Mouse (Mus musculus) layer of hippocampus, adult 9-10 months (tissue): ENCODE data around the gene Serpina3f.
"Not testable (repeated sequence)": the region's sequence is repeated elsewhere in the genome, so short reads cannot be mapped to it uniquely, and the experiment has no call there.

Source experiments
- DNase-seq: peaks from one replicate; pipeline ENCODE4 v3.0.0; 2022; ENCODE audit warnings: low spot score

Serpina3f gene

DNA sequence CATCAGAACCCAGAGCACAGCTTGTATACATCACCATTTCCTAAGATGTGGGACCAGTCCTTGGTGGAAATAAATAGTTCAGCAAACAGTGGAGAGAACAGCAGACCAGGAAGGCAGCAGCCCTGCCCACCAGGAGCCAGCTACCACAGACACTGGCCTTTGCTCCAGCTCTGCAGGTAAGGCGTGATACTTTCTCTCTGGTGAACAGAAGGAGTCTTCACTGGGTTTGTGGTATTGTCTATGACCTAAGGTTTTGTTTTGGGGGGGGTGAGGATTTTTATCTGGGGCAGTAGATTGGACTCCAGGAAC is at the start of gene Serpina3f:
Gene Serpina3f, plus strand, starts transcription at position 100 of the 309 bp plus-strand sequence.
- no peak for DNase-seq

GRCm38 (mm10) chr12:104174747-104175146 is 39.6 kb upstream of the Serpina3f start:
- no peak for DNase-seq

- no peak for DNase-seq
Observed at GRCm38 (mm10) chr12:104175636-104176035, 38.7 kb upstream of the Serpina3f start.

- DNase-seq = no peak
Observed at GRCm38 (mm10) chr12:104178577-104178976, 35.8 kb upstream of the Serpina3f start.

DNA sequence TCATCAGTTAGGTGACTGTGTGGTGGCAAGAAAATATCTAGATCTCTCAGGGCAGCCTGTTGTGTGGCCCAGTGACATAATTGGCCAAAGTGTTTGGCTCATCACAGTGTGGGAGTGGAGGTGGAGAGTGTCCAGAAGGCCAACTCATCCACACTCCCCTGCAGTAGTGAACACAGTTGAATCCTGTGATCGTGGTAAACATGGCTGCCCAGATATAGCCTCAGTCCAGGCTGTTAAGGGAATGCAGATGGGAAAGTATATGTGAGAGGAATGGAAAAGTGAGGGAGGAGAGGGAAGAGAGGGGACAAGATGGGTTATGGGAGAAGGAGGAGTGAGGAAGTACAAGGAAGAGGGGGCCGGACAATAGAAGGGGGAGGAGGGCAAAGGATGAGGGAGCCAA is 35.4 kb upstream of the Serpina3f start:
- DNase-seq = no peak

- DNase-seq = no peak
Observed at GRCm38 (mm10) chr12:104185046-104185445, 29.3 kb upstream of the Serpina3f start.

GRCm38 (mm10) chr12:104186041-104186581 is 28.2 kb upstream of the Serpina3f start:
- DNase-seq = no peak

DNA sequence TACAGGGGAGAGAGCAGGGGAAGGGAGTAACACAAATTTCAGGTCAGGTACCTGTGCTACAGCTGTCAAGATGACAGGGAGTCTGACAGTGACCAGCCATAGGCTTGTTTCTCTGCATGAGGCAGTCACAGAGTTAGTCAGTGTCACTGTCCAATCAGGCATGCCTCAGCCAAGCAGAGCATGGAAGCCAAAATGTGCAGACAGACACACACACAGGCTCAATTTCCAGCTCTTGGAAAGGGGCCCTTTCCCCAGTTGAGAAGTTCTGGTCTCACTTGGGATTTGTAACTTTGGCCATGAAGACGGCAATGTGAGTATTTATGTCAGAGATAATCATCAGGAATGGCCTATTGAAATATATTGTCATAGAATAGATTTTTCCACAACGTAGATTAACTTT is 25.1 kb upstream of the Serpina3f start:
- no peak for DNase-seq

GRCm38 (mm10) chr12:104190852-104191251 is 23.5 kb upstream of the Serpina3f start:
- DNase-seq = no peak

DNA sequence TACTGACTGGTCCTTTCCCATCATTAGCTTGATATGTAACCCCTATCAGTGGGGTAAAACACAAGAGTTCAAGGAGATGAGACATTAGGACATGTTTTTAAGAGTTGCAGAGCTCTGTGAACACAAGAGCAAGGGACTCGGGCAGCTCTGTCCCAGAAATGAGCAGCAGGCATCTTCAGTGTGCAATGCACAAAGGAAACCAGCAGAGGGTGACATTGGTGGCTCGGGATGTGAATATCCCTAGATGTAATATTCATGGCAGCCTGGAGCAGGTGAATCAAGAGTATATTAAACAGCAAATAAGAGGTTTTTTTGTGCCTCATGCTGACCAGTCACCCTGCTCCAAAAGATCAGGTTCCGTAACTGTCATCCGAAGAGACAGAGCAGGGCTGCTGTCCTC is 5.2 kb upstream of the Serpina3f start:
- no peak for DNase-seq

DNA sequence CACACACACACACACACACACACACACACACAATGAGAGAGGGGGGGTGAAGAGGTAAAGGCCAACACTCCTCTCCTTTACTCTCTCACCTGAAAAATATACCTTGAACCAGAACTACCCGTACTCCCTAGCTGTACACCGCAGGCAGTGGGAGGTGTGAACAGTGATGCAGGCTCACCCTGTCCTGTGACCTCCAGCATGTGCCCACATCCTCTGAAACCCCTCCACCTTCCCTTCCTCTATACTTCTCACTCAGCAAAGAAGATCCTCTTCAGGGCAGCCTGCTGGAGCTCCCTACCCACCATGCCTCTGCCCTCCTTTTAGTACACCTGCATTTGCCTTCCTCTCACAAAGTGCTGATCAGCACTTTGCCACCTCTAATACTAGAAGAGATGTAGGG is 4.5 kb upstream of the Serpina3f start:
- no peak for DNase-seq

- DNase-seq = no peak
Observed at GRCm38 (mm10) chr12:104213689-104214444, 477 bp upstream of the Serpina3f start.

DNA sequence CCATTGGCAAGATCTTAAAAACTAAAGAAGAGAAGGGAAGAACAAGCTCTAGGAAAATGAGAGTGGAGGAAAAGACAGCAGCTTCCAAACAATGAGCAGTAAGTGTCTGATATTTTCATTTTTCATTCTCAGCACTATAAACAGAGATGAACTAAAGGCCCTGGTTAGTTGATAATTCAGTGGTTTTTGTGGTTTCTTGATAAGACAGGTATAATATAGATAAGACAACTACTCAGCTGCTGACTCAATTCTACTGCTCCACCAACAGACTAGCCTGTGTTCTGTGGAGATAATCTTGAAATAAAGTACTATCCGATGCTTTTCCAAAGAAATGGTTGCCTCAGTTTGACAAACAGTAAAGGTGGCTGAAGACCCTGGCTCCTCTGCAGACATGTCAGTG is 905 bp downstream of the Serpina3f start:
- no peak for DNase-seq

GRCm38 (mm10) chr12:104221616-104222015 is 7.3 kb downstream of the Serpina3f start:
- DNase-seq = no peak

DNA sequence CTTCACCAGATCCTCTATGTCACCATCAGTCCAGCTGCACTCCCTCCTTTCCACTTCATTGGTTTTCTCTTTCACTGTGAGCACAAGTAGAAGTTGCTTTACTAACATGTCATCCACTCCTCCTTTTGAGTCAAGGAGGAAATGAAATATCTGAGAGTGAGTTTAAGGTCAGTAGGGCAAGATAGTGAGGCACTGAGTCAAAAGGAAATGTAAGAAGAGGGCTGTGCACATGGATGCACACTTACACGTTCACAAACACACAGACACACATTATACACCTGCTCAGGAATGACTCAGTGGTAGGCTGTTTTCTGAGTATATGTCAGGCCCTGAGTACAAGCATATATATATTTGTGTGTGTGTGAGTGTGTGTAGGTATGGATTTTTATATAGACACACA is 9.3 kb downstream of the Serpina3f start:
- no peak for DNase-seq

DNA sequence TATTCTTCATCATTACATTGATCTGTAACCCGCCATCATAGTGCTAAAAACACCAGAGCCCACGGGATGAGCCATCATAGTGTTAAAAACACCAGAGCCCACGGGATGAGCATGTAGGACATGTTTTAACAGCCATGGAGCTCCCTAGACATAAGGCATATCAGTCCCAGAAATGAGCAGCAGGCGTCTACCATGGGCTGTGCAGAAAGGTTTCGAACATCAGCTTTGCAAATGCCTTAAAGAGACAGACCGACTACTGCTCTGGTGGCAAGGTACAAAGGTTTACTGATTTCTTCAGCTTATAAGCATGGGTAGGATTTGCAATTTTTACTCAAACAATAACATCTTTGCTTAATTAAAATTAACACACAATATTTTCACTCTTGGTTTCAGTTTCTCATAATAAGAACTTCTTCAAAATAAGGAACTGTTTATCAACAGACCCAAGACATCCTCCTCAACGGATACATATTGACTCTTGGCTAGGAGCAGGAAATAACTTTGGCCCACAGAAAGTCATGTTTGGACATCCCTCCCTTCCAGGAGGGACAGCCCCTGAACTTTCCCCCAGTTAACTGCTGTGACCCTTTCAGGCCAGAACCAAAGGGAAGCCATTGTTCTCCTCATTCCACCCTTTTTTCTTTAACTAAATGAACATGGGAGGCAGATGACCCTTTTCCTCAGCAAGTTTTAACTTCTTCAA is 10.4 kb downstream of the Serpina3f start:
- no peak for DNase-seq

GRCm38 (mm10) chr12:104230762-104231161 is 16.4 kb downstream of the Serpina3f start:
- no peak for DNase-seq

GRCm38 (mm10) chr12:104235915-104236314 is 21.6 kb downstream of the Serpina3f start, which contains the start of gene Serpina3g:
Gene Serpina3g (plus strand): TSS chr12:104236245.
- DNase-seq = no peak

DNA sequence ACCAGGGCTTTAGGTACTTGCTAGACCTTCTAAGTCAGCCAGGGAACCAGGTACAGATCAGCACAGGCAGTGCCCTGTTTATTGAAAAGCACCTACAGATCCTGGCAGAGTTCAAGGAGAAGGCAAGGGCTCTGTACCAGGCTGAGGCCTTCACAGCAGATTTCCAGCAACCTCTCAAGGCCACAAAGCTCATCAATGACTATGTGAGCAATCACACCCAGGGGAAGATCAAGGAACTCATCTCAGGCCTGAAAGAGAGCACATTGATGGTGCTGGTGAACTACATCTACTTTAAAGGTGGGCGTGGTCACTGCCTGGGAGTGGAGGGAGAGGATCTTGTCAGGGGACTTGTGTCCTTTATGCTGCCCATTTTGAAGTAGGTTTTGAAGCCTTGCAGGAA is 23.7 kb downstream of the Serpina3f start:
- DNase-seq = not testable (repeated sequence)

- DNase-seq = no peak
Observed at GRCm38 (mm10) chr12:104243307-104243706, 29.0 kb downstream of the Serpina3f start.

DNA sequence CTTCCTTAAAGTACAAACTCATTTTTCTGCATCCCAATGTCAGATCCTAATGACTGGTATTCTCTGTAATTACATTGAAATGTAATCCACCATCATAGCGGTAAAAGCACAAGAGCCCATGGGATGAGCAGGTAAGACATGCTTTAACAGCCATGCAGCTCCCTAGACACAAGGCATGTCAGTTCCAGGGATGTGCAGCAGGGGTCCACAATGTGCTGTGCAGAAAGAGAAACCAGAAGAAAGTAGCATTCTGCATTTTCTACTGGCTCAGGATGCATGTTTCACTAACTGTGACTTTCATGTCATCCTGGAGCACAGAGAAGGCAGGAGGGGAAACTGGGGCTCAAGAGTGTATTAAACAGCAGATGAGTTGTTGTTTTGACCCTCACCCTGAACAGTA is 30.7 kb downstream of the Serpina3f start:
- no peak for DNase-seq

GRCm38 (mm10) chr12:104245595-104245994 is 31.3 kb downstream of the Serpina3f start:
- no peak for DNase-seq

GRCm38 (mm10) chr12:104247553-104248002 is 33.2 kb downstream of the Serpina3f start:
- DNase-seq = no peak
